Mouse (Mus musculus) MEL-GATA-1-ER (cell line): ENCODE data around the gene Dpm1.

Source experiments
- DNase-seq: peaks from one replicate; pipeline ENCODE4 v3.0.0-alpha.2; 2012; ENCODE audit warnings: low read depth; ENCODE audit errors: extremely low read depth

Dpm1 gene

DNA sequence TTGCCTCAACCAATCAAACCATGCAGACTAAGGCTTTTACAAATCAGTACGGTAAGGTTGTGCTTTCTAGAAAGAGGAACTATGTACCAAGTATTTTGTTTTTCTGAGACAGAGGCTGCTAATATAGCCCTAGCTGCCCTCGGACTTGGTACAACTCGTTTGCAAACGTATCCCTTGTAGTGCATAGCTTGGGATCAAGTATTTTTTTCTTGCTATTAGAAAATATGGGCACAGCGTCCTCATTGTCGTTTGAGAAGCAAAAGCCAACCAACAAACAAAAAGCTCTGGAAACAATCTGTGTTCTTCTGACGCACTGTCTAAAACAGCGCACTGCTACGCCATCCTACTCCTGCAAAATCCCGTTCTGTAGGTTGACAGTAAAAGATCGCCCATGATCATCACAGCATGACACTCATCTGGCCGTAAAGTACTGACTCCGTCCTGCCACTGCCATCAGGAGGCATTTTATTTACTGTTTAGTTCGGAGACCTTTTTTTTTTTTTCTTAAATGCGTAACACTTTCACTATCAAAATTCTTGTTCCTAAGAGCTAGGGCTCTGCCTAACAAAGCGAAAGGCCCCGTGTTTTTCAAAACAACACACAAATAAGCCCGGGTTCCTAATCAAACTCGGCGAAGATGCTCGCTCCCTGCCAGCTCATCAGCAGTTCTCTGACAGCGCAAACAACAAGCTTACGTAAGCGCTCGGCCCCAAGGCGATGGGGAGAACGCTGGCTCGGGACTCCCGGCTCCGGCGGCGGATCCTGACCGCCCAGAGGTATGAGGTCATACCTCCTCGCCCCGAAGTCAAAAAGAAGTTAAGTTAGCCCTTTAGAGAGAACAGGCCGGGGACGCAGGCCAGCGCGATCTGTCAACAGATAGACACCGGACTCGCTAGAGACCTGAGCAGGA is 1.0 kb downstream of the Dpm1 start:
- DNase-seq = no peak

DNA sequence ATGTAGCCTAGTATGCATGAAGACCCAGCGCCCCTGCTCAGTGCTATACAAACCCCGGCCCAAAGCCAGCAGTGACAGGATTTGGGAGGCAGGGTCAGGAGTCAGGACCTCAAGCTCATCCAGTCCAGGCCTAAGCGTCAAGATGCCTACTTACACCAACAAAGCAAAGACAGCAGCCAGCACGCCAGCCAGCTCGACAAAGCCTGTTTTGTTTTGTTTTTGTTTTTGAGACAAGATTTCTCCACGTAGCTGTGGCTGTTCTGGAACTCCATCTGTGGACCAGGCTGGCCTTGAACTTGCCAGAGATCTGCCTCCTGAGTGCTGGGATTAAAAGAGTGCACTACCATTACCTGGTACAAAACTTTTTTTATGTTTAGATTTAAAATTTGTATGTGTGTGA is 7.1 kb downstream of the Dpm1 start:
- no peak for DNase-seq

DNA sequence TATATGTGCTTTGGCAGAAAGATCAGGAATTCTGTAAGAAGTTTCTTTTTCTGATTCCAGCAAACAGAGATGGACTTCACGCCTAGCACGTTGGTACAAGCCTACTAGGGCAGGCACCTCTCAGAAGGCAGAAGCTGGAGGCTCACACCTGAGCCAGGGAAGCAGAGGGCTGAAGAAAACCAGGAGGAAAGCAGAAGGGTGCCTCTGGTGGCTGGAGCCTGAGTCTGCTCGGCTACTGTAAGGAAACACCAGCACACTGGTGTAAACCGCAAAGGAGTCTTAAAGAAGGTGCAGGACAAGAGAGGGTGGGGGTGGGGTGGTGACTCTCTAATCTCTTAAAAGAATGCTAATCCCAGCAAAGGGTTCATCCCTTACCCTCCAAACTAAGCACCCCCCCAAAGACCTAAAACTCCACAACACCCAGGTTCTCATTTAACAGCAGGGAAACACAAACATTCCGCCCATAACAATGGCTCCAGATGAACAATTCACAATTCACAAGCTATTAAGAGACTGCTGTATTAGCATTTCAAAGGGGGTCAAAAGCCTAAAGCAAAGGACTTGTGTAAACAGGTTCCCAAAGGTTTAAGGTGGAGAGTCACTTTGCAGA is 16.5 kb downstream of the Dpm1 start:
- no peak for DNase-seq

DNA sequence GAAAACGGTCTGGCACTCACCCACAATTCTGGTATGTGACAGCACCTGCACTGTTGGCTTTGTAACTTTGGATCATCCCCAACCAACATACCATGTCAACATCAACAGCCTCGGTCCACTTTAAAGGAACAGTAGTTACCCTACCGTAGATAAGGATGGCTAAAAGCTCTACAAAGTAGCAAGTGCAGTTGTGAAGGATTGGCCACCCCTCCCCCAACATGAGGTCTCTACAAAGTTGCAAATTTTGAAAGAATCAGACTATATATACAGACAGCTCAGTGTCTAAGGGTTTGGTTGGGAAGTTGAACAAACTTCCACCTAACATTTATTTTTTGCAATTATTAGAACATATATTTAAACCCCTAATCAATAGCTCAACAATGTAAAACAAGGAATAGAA is 22.5 kb downstream of the Dpm1 start:
- no peak for DNase-seq

DNA sequence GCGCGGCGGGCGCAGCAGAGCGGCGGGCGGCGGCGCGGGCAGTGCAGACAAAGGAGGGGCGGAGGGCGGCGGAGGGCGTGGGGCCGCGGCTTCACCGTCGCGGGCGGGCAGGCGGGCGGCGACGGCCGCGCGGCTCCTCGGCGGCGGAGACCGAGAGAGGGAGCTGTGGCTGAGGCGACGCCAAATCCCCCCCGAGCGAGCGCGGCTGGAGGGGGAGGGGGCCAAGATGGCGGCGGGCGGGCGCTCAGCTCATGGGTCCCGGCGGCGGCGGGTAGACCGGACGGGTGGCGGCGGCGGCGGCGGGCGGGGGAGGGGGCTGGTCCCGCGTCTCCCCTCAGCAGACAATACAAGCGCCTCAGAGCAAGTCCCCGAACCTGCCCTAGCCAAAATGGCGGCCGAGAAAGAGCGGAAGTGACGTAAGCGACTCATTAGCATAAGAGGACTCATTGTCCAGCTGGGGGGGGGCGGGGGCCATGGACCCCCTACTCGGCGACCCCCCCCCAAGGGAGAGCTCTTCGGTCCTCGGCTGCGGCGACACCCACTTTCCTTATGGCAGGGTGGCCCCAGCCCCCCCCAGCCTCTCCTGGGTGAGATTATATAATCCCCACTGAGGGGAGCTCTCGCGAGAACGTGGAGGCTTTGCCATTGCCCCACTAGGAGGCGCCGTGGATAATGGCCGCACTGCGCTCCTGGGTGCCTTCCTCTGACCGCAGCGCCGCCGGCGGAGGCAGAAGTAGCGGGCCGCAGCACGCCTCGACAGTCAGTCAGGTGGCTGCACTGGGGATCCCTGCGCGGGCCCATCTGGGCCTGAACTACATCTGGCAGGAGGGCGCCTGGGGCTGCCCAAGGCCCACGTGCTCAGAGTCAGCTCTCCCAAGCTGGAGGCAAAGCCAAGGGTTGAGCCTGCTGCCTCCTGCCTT is 23.4 kb downstream of the Dpm1 start, which contains the start of gene Adnp:
Gene Adnp (minus strand): TSS at position 388 of the 920 bp plus-strand sequence.
- peak; percentile 85 for DNase-seq

DNA sequence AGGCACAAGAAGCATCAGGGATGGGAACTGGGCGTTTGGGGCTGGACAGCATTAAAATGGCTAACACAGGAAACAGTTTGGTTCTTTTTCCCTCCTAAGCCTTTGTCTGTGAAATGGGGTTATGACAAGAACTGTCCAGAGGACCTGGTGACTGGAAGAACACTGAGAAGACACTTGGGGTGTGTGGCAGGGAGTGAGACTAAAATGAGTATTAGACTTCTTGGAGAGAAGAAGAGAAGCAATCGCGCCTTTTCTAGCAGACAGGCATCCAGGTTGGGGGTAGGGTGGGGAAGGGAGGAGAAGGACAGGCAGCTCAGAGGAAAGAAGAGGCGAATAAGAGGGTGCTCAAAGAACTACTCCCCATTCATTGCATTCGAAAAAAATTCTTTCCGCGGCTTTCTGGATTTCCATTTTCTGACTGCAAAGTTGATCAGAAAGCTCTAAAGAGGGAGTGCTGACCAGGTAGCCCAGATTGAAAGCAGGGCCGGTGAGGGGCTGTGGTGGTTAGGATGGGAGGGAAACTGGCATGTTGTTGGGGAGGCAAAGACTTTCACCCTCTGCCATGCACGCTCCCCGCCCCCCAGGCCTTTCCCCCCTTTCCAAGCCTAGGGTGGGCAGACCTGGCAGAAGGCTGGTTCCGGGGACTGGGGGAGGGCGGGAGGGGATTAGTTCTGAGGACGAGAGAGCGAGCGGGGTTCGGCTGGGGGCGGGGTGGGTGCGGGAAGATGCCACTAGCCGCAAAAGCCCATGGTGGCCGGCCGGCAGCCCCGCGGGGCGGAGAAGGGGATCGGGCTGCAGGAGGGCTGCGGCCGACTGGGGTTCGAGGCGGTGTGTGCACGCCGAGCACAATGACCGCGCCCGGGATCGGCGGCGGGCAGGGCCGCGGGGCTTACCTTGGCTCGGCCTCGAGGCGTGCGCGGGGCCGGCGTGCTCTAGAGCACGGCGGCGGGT is 24.4 kb downstream of the Dpm1 start:
- no peak for DNase-seq

DNA sequence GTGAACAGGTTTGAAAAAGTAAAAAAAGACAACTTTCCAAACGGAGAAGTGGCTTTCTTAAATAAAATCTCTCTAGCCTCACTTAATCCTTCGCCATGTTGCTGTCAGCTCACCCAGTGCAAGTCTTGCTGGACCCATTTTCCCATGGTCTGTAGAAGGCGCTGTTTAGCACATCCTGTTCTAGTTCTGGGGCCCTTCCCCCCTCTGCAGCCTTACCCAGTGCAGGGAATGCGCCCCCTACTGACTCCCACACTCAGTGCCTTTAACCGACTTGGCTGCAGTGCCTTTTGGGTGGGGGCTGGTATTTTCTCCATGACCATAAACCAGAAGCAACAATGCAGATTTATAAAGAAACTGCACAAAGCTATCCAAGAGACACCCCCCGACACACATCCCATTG is 25.1 kb downstream of the Dpm1 start:
- peak; percentile 86 for DNase-seq

DNA sequence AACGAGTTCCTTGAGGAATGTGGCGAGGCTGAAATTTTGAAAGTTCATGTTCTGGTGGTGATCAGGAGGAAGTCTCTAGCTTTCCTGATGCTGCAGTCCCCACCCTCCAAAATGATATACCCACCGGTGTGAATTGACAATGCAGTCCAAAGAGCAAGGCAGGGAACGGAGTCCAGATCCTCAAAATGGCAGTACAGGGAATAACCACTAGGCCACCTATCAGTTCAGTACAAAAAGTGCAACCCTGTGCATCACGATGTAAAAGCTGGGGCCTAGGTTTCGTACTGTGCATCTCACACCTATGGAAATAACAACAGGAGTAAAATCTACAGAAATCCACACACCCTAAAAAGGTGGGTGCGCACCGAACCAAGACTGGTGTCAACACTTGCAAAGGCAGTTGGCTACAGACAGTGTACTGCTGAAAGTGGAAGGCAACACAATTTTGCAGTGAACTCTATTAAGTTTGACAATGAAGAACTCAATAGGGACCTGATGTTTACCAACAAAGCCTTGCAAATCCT is 25.9 kb downstream of the Dpm1 start:
- DNase-seq = no peak

DNA sequence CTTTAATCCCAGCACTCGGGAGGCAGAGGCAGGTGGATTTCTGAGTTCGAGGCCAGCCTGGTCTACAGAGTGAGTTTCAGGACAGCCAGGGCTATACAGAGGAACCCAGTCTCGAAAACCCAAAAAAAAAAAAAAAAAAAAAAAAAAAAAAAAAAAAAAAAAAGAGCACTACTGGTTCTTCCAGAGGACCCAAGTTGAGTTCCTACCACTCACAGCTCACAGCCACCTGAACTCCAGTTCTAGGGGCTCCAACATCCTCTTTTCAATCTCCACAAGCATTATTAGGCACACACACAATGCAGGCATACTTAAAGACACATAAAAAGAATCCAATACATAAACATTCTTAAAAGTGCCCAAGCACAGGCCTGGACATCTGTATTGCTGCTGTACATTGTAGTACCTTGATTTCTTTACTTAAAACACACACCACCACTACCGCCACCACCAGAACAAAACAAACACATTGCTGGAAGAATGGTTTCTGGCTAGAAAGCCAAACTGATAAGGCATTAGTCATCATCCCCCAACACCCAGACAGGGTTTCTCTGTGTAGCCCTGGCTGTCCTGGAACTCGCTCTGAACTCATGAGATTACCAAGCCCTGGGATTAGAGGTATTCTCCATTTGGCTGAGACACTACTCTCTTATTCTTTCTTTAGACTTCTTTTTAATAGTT is 30.2 kb downstream of the Dpm1 start:
- peak; percentile 46 for DNase-seq

DNA sequence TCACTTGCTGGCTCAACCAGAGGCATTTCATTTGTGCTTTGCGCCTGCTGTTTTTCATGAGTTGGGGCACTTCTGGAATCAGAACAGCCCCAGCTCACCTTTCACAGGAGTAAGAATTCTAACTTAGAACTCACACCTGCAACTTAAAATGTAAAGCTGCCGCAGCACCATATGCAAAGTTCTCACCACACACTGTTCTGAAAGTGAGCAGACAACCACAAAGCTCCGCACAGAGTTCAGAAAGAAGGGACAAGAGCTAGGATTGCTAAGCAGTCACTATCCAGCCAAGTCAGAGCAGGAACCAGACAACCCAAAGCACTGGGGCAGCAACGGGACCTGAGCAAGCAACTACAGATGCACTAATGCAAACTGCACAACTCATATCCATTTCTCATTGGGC is 30.9 kb downstream of the Dpm1 start:
- no peak for DNase-seq

DNA sequence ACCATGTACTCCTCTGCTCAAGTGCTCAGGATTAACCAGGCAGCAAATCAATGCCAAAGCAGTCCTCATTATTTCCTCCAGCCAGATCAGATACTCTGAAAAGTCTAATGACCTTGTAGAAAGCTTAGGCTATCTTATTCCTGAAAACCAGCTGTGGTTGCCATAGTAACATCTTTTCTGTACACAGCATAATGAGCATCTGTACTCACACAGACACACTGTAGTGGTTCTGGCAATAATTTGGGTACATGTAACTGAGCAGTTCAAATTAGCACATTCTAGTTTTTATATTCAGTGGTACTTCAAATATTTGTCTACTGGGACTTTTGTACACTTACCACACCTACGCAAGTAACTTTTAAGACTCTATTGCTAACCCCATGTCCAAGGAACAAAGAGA is 32.0 kb downstream of the Dpm1 start:
- no peak for DNase-seq

DNA sequence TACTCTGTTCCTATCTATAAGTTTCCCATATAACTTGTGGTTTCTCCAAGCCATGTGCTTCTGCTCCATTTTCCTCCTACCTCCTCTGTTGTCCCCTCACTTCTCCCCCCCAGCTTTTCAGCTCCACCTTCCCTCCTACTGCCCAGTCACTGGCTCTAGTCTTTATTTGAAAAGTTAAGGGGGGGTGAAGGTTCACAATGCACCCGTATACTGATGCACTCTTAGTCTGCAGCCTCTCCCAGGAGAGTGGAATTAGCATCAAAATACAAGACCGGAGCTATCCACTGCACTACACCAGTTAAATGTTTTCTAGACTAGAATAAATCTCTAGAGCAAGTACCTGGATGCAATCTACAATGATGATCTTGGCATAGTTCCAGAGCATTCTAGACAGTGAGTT is 34.7 kb downstream of the Dpm1 start:
- DNase-seq = no peak

DNA sequence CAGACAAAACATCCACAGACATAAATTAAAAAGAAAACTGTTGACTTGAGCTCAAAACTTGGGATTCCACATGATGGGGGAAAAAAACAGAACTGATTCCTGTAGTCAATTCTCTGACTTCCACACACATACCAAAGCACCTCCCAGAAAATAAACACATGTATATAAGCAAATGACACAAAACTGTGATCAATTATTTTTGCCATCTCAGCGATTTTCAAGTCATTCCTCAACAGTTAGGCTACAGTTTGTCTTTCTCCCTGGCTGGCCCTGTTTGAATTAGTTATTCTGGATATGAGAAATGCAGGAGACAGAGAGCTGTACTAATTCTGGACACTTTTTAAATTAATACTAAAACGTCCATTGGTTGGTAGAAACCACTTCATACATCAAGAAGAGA is 36.7 kb downstream of the Dpm1 start:
- no peak for DNase-seq

DNA sequence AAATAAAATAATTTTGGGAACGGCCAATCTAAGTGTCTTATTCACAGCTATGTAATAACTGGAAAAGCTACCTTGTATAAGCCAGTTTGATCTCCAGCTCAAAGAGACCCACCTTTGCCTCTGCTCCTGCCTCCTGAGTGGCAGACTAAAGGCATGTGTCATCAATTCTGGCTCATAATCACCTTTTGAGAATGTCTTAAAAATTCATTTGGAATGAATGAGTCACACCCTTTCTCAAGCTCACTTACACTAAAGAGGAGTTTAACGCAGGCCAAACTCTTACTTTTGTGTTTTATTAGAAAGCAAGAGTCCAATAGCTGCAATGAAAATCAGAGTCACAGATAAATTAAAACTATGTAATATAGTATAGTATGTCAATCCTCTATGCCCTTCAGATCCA is 38.5 kb downstream of the Dpm1 start:
- DNase-seq = no peak

DNA sequence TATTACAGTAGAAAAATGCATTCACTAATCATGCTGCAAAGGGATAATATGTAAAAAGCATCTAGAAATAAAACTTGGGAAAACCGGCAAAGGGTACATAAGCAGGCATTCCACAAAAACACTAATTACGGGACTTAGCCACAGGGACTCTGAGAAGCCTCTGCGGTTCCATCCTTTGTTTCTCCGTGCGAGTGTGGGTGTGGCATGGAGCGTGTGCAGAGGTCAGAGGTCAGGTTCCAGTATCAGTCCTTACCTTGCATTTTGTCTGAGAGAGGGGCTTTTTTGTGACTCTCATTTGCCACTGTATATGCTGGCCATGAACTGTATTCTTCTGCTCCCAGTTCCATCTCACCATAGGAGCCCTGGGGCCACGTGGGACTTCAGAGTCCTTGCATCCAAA is 54.4 kb downstream of the Dpm1 start:
- DNase-seq = no peak

DNA sequence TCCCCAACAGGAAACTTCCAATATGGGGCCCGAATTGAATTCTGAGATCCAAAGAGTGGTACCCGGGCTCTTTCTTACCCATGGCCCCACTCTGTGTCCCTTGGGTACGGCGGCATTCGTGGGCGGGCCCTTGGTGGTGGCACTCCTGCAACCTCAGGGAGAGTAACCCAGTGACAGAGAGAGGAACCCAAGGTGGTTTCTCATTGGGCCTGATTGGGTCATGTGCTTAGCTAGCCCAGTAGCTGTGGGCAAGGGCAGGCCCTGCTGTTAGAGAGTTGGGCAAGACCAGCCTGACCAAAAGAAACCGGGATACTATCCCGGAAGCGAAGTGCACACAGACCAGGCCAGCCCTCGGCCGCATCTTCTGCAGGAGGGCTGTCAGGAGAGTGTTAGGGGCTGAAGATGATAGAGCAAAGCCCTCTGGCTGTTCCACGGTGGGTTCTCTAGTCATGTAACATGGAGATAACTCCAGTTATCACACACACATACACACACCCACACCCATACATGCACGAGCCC is 60.2 kb downstream of the Dpm1 start:
- no peak for DNase-seq

DNA sequence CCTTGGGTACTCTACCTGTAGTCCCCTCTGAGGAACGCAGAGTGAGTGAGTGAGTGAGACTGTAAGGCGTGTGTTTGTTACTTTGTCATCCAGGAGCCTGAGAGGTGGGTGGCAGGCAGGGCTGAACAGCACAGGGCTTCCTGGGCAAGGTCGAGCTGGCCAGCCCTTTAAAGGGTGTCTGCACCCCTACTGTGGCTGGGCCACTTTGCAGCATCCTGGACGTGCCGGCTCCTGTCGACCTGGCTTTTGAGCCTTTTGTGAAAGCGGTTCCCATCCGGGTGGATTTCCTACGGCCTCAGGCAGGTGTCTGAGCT is 60.6 kb downstream of the Dpm1 start:
- no peak for DNase-seq

DNA sequence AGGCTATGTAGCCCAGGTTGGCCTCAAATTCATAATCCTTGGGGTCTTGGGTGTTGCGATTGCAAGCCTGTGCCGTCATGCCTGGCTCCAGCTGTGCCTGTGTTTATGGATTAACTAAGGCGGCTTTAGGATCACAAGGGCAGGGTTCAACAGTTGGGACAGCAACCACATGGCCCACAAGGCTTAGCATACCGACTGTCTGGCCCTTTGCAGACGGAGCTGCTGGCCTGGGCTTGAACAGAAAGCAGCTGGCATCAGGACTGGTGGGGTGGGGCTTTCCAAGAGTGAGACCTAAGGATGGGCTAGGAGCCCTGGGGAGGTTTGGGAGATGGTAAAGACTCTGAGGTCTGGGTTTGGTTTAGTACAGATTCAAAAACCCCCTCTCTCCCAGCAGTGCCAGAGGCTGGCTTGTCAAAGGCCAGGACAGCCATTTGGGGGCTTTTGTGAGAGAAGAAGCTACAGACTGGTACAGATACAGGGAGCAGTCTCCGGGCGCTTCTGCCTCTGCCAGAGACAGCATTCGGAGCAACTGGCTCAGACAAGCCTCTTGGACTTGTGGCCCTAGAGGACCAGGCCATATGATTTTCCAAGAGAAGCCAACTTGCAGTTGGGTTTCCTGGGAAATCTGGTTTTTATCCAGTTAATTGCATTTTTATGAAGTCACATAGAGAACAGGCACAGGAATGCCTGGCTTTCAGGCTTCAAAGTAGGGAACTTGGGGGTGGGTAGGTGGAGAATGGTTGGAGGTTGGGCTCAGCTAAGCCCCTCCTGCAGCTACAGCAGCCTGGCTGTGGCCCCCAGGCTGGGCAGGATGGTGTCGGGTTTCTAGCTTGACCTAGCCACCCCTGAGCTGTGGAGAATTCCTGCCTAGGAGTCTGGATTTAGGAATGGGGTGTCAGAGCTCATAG is 61.2 kb downstream of the Dpm1 start:
- DNase-seq = no peak

DNA sequence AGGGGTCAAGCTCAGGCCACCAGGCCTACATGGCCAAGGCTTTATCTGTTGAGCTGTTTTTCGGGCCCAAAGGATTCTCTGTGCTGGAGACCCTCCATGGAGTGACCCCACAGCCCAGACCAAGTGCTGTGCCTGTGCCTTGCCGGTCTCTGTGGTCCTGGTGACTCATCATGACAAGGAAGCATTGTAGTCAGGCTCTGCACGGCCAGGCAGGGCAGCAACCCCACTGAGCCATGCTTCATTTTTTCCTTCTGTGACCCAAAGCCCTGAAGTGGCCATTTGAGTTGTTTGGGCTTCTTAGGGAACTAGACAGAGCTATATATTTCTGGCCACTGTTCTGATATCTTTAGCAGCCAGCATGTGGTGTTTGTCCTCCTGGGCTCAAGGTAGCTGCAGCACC is 62.6 kb downstream of the Dpm1 start:
- DNase-seq = no peak
